Mouse (Mus musculus) left cerebral cortex, postnatal 4 days (tissue): ENCODE data around the gene Gm1043. TPM values are rescaled to one million over a fixed set of nuclear protein-coding genes. Genes with fewer than 3 reads are reported as not detected.

Source experiments
- DNase-seq: peaks from one replicate; pipeline ENCODE4 v3.0.0-alpha.2; 2022
- intact Hi-C: fragments of 180-260 bp; cut with DNase I; formaldehyde crosslinking; loops from one replicate; pipeline ENCODE4 v1.15.1; 2025
- total RNA-seq, 2 experiments: library from RNA; stranded (reverse); gene quantifications; 2 replicates each; pipeline ENCODE4 v1.2.3; 2021

The Gm1043 gene
- total RNA-seq, 2 experiments from 2014 or later: 33.2 to 36.8 TPM

GRCm38 (mm10) chr5:37241224-37241623, 156.1 kb downstream of the Gm1043 start:
- no peak for DNase-seq
- intact Hi-C loops: no loop called here

GRCm38 (mm10) chr5:37241651-37242151, 156.5 kb downstream of the Gm1043 start, which contains the start of gene Crmp1:
Crmp1 (plus strand) TSS chr5:37241940.
- DNase-seq: peak; percentile 95
- intact Hi-C loops: no loop called here

- peak; percentile 50 for DNase-seq
- intact Hi-C loops: no loop called here
Observed at GRCm38 (mm10) chr5:37242360-37243168, 157.4 kb downstream of the Gm1043 start.

- DNase-seq: peak; percentile 59
- intact Hi-C loops: no loop called here
Observed at GRCm38 (mm10) chr5:37243169-37243886, 158.2 kb downstream of the Gm1043 start.

GRCm38 (mm10) chr5:37244161-37244560, 159.0 kb downstream of the Gm1043 start:
- DNase-seq: peak; percentile 83
- intact Hi-C loops: no loop called here

- intact Hi-C loops: no loop called here
Observed at GRCm38 (mm10) chr5:37244666-37245242, 159.6 kb downstream of the Gm1043 start.

GRCm38 (mm10) chr5:37245651-37246050, 160.5 kb downstream of the Gm1043 start:
- peak; percentile 88 for DNase-seq
- intact Hi-C loops: no loop called here

More at GRCm38 (mm10) chr5:37244666-37245242, 159.6 kb downstream of the Gm1043 start:
- no peak for DNase-seq

GRCm38 (mm10) chr5:37246138-37246910, 161.2 kb downstream of the Gm1043 start:
- intact Hi-C loops: no loop called here

GRCm38 (mm10) chr5:37247456-37247855, 162.3 kb downstream of the Gm1043 start:
- intact Hi-C loops: no loop called here
- DNase-seq: peak; percentile 35

More at GRCm38 (mm10) chr5:37246138-37246910, 161.2 kb downstream of the Gm1043 start:
- peak; percentile 51 for DNase-seq

- no peak for DNase-seq
- intact Hi-C loops: no loop called here
Observed at GRCm38 (mm10) chr5:37248870-37249269, 163.7 kb downstream of the Gm1043 start.

GRCm38 (mm10) chr5:37251596-37251995, 166.4 kb downstream of the Gm1043 start:
- intact Hi-C loops: no loop called here
- no peak for DNase-seq

- intact Hi-C loops: no loop called here
Observed at GRCm38 (mm10) chr5:37252101-37252804, 167.1 kb downstream of the Gm1043 start.

GRCm38 (mm10) chr5:37254523-37254922, 169.4 kb downstream of the Gm1043 start:
- DNase-seq: peak; percentile 79
- intact Hi-C loops: no loop called here

More at GRCm38 (mm10) chr5:37252101-37252804, 167.1 kb downstream of the Gm1043 start:
- DNase-seq: no peak

- intact Hi-C loops: no loop called here
- DNase-seq: no peak
Observed at GRCm38 (mm10) chr5:37256823-37257222, 171.7 kb downstream of the Gm1043 start.

GRCm38 (mm10) chr5:37257243-37257642, 172.1 kb downstream of the Gm1043 start:
- no peak for DNase-seq
- intact Hi-C loops: no loop called here

GRCm38 (mm10) chr5:37261734-37262133, 176.6 kb downstream of the Gm1043 start:
- intact Hi-C loops: no loop called here
- peak; percentile 52 for DNase-seq

GRCm38 (mm10) chr5:37263816-37264215, 178.6 kb downstream of the Gm1043 start:
- DNase-seq: no peak
- intact Hi-C loops: no loop called here
